Mouse (Mus musculus) gastrocnemius, adult 8-10 months (tissue): ENCODE results near the gene Pigh. TPM values are rescaled to one million over a fixed set of nuclear protein-coding genes. Genes with fewer than 3 reads are reported as not detected.

Experiments
- DNase-seq, 2 experiments: peaks; one replicate each; pipeline ENCODE4 v3.0.0; 2022; ENCODE audit warnings: low spot score in 2 of 2
- total RNA-seq, 4 experiments: library from RNA; stranded (reverse); gene quantifications; 2 replicates each; pipeline ENCODE4 v1.2.4; 2022

Gene Pigh
- total RNA-seq, 4 experiments from 2014 or later, result 1.6 to 2.3 (median 1.9) TPM

DNA sequence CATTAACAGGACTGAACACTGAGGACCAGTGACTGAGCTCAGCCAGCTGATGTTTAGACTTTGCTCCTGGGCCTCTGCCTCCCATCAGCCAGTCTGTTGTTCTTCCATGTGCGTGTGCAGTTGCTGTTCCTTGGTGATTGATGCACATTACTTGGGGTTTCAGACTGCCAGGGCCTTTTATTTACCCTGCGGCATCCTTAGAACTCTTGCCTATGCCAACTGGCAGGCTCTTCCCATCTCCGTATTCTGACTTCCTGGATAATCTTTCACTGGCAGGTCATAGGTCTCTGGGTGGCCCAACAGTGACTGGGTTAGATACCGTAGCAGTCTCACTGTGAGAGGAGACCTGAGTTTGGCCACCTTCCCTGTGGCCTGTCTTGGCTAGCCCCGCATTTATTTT, 21.9 kb downstream of the Pigh start:
- peak in 1 of 2 experiments; percentile 41 for DNase-seq

- DNase-seq, result no peak
Observed at GRCm38 (mm10) chr12:79066431-79066830, 23.0 kb downstream of the Pigh start.

DNA sequence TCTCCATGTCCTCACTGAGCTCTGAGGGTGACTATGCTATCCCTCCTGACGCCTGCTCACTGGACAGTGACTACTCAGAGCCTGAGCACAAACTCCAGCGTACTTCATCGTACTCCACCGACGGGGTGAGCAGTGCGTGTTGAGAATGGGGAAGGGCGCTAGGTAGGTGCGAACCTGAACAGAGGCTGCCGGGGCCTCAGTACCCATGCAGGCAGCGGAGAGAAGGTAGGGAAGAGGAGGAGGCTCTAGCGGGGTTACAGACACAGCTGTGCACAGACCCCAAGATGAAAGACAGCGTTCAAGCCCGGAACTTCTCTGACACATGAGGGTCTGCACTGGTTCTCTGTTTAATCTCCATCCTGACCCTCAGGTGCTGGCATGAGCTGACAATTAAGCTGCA, 25.0 kb downstream of the Pigh start:
- DNase-seq, result no peak

GRCm38 (mm10) chr12:79060766-79061652, 28.4 kb downstream of the Pigh start:
- no peak for DNase-seq

GRCm38 (mm10) chr12:79060134-79060533, 29.3 kb downstream of the Pigh start:
- DNase-seq, result no peak

DNA sequence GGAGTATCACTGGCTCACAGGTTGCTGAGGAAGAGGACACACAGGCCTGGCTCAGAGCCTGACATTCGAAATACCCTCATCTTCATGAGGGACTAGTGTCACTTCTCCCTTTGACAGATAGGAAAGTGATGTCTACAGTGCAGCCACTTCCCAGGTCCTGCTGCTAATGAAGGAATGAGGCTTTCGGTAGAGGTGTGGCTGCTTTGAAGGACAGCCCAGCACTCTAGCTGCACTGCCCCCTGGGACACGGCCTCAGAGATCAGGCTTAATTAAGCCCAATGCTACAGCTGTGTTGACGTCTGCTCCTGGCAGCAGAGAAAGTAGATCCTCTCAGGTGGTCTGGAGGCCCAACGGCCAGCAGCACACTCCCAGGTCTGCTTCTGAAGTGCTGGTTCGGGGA, 29.9 kb downstream of the Pigh start:
- no peak for DNase-seq

- DNase-seq, result no peak
Observed at GRCm38 (mm10) chr12:79055276-79055675, 34.2 kb downstream of the Pigh start.

GRCm38 (mm10) chr12:79052073-79052472, 37.4 kb downstream of the Pigh start:
- DNase-seq, result no peak

GRCm38 (mm10) chr12:79050545-79051212, 38.8 kb downstream of the Pigh start:
- no peak for DNase-seq

- DNase-seq, result no peak
Observed at GRCm38 (mm10) chr12:79049807-79050206, 39.6 kb downstream of the Pigh start.

DNA sequence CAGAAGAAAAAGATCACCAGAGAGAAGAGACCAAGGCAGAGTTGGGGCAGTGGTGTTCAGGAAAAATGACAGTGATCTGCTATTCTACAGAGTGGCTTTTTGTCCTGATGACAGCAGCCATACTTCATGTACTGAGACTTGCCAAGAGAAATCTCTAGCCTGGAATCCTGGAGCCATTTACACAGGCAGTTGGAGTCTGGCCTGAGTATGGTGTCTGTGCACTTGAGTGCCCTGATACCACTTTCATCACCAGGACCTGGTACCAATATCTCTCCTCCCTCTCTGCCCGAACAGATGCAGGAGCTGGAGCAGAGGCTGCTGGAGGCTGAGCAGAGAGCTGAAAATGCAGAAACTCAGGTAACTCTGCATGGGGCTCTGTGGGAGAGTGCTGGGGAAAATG, 40.6 kb downstream of the Pigh start:
- DNase-seq, result no peak

- no peak for DNase-seq
Observed at GRCm38 (mm10) chr12:79047203-79047602, 42.2 kb downstream of the Pigh start.

DNA sequence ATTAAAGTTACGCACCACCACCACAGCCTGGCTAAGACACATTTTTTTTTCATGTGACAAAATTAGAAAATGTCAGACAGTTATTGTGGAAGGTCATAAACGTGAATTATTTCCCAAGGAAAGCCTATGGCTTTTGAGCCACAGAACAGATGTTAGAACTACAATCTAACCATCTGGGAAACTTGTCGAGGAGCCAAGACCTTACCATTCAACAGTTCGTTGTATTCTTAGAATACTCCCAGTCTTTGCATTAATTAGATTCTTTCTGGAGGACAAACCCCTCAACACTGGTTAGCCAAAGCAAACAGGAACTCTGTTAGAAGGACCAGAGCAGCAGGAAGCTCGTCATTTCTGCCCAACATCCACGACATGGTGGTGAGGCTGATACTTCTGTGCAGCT, 43.3 kb downstream of the Pigh start:
- no peak for DNase-seq

GRCm38 (mm10) chr12:79044668-79045067, 44.8 kb downstream of the Pigh start:
- DNase-seq, result peak; percentile 44 to 72

DNA sequence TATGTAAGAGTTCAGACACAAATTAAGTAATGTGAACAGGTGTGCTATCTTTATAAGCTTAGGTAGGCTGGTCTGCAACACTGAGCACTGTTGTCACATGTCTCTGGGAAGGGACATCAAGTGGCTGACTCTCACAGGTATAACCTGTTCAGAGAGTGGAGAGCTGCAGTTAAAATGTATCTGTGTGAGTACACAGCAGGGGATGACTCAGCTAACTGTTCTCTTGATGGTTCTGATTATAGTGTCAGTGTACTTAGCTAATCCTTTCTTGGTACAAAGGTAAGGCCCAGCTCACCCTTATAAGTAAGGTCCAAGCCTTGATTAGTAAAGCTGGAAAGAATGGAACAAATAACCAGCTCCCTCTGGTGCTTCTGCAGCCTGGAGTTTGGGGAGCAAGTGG, 48.0 kb downstream of the Pigh start:
- DNase-seq, result no peak

DNA sequence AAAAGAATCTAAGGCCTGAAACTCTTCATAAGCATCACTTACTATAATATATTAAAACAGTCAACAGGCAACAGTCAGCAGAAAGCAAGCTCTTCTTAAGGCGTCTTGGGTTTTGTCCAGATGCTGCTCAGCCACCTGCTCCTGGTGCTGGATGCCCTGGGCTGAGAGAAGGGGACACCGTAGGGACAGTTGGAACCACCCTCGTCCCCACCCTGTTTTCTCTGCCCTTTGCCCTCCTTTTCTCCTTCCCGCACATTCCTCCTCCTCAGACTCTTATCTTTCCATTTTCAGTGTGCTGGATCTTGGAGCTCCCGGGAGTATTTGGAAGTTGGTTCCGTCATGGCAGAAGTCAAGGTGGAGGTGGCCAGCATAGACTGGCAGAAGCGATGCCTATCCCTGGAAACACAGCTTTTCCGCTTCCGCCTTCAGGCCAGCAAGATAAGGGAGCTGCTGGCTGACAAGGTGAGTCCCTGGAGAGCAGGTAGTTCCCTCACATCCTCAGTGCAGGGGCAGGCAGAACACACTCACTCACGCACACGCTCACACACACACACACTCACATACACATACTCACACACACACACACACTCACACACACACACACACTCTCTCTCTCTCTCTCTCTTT, 49.1 kb downstream of the Pigh start:
- no peak for DNase-seq

GRCm38 (mm10) chr12:79039708-79040107, 49.7 kb downstream of the Pigh start:
- DNase-seq, result no peak

GRCm38 (mm10) chr12:79035349-79035748, 54.1 kb downstream of the Pigh start:
- no peak for DNase-seq

- no peak for DNase-seq
Observed at GRCm38 (mm10) chr12:79034331-79034730, 55.1 kb downstream of the Pigh start.
